Mouse (Mus musculus) neural tube, embryonic 13.5 days (tissue): ENCODE data around the gene Ubb. TPM values are rescaled to one million over a fixed set of nuclear protein-coding genes. Genes with fewer than 3 reads are reported as not detected.
"Not testable (repeated sequence)": the region's sequence is repeated elsewhere in the genome, so short reads cannot be mapped to it uniquely, and the experiment has no call there.

Experiments
- ATAC-seq: fragments of 200-750 bp; cut with Nextera tagmentation; 2 replicates; pipeline ENCODE4 v1.8.0; 2017; ENCODE audit warnings: low read depth, mild to moderate bottlenecking, moderate TSS enrichment, moderate library complexity
- H3K27ac ChIP-seq: fragments of 300-500 bp; sonication (generic); replicated peaks from 2 replicates; pipeline ENCODE4 v1.5.1; 2015; ENCODE audit warnings: moderate library complexity, mild to moderate bottlenecking, inconsistent platforms
- H3K27me3 ChIP-seq: fragments of 300-500 bp; sonication (generic); 2 replicates; pipeline ENCODE4 v1.6.1; 2015; ENCODE audit warnings: mild to moderate bottlenecking, inconsistent platforms
- H3K36me3 ChIP-seq: fragments of 300-500 bp; sonication (generic); 2 replicates; pipeline ENCODE4 v1.6.1; 2015; ENCODE audit warnings: mild to moderate bottlenecking, inconsistent platforms
- H3K4me1 ChIP-seq: fragments of 300-500 bp; sonication (generic); replicated peaks from 2 replicates; pipeline ENCODE4 v1.6.1; 2015; ENCODE audit warnings: inconsistent platforms
- H3K4me2 ChIP-seq: fragments of 300-500 bp; sonication (generic); 2 replicates; pipeline ENCODE4 v1.6.1; 2015; ENCODE audit warnings: inconsistent platforms, mild to moderate bottlenecking, moderate library complexity
- H3K4me3 ChIP-seq: fragments of 300-500 bp; sonication (generic); 2 replicates; pipeline ENCODE4 v1.5.1; 2015; ENCODE audit warnings: mild to moderate bottlenecking, inconsistent platforms
- H3K9ac ChIP-seq: fragments of 300-500 bp; sonication (generic); 2 replicates; pipeline ENCODE4 v1.6.1; 2015; ENCODE audit warnings: moderate library complexity, mild to moderate bottlenecking, inconsistent platforms
- H3K9me3 ChIP-seq: fragments of 300-500 bp; sonication (generic); 2 replicates; pipeline ENCODE4 v1.6.1; 2016; ENCODE audit warnings: inconsistent platforms
- WGBS: fragments of 180-500 bp; shearing (Covaris S2); methylation state at CpG from one replicate; pipeline ENCODE4 v1.1.7; 2015; 5-methylcytosine and 5-hydroxymethylcytosine counted together
- polyA plus RNA-seq: library from polyadenylated mRNA; unstranded; fragments of >200 nt; fragmentation: Nextera tagmentation; extraction: Ambion mirVana; gene quantifications from 2 replicates; pipeline ENCODE4 v1.2.1, GENCODE M21; 2015

The Ubb gene
- polyA plus RNA-seq, result 4,310 and 4,558 TPM in 2 replicates

DNA sequence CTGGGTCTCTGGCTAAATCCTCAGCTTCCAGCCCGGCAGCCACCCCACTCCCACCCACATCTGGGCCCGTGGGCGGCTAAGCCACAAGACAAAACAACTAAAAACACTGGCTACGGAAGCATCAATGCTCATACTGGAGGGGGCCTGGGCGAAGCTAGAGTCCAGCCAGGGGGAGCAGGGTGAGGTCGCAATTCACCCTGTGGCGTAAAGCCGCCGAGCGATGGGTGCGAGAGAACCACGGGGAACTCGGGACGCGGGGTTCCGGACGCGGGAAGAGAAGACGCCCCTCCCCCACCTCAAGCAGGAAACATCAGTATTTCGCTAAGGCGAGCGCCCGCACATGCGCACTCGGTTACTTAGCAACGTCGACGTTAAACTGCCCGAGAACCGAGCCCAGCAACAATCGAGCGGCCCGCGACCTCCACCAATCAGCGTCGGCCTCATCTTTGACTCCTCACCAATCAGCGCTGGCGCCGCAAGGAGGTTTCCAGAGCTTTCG is at the start of gene Ubb:
Gene Ubb (plus strand): TSS at position 445 of the 499 bp plus-strand sequence.
- peak; percentile 98 for ATAC-seq
- H3K4me3 ChIP-seq, result peak within 1 kb of the TSS; percentile 65

DNA sequence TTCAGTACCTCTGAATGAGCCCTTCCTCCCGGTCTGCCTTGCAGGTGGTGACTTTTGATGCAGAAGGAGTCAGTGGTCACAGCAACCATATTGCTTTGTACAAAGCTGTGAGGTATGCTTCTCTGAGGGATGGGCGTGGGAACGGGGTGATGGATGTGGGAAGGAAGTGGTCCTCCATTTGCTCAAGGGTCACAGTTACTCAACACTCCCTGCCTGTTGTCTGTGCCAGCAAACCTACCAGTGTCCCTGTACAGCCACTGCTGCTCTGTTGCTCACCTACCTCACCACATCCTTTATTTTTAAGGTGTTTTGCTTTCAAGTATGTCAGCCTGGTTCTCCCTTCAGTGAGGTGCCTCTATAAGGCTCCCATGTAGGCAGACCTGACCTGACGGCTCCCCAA is 43.3 kb upstream of the Ubb start:
- ATAC-seq, result no peak
- Histone ChIP-seq H3K4me2 (no peak overlapping the region), H3K4me3 (no peak overlapping the region), H3K27me3 (no peaks in the 10 kb centered on the region), H3K9me3 (no peaks in the 10 kb centered on the region), H3K9ac (no peak overlapping the region), H3K36me3 (no peaks in the 10 kb centered on the region), H3K4me1 (no peaks in the 10 kb centered on the region), H3K27ac (no peak overlapping the region)
- WGBS, result 84% methylated on average over 4 of the region's 4 CpGs

More for the DNA sequence above, at the start of gene Ubb:
- Histone ChIP-seq H3K27me3 (no peaks in the 10 kb centered on the region), H3K36me3 (peaks cover 28% of the 10 kb centered on the region), H3K9me3 (no peaks in the 10 kb centered on the region), H3K4me1 (peaks cover 45% of the 10 kb centered on the region), H3K4me2 (peak within 1 kb of the TSS; percentile 83), H3K9ac (peak within 1 kb of the TSS; percentile 95), H3K27ac (peak within 1 kb of the TSS; percentile 99)
- WGBS, result under 1% methylated on average over 40 of the region's 40 CpGs

DNA sequence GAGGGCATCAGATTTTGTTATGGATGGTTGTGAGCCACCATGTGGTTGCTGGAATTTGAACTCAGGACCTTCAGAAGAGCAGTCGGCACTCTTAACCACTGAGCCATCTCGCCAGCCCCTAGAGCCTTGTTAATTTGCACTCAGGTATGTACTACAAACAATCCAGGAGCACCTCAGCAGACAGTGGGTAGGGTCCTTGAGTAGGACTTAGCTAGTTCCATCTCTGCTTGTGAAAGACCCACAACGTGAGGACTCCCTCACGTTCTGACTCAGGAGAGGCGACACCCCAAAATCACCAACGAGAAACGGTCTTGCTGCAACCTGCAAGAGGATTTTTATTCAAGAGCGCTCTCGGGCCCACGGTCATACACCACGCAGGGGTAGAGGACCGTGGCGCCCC is 42.6 kb upstream of the Ubb start:
- 97% methylated on average over 13 of the region's 13 CpGs for WGBS
- not testable (repeated sequence) for H3K4me2 ChIP-seq, ATAC-seq, H3K9me3 ChIP-seq, H3K9ac ChIP-seq, H3K4me3 ChIP-seq, H3K27ac ChIP-seq, H3K36me3 ChIP-seq, H3K4me1 ChIP-seq, H3K27me3 ChIP-seq

DNA sequence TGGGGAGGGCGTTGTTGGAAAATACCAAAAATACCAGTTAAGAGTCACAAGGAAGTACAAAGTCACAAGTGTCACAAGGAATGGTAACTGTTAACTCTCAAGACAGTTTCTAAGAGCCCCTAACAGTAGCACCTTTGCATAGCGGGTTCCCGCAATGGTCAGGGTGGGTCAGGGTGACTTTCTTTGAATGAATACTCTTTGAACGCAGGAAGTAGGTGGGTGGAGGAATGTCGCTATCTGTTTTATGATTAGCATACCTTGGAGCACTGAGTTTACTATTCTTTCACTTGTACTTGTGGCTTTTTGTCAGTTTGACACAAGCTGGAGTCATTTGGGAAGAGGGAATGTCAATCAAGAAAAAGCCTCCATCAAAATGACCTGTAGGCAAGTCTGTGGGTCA is 42.2 kb upstream of the Ubb start:
- not testable (repeated sequence) for H3K9me3 ChIP-seq, H3K36me3 ChIP-seq, H3K4me3 ChIP-seq, ATAC-seq, H3K9ac ChIP-seq, H3K4me2 ChIP-seq, H3K4me1 ChIP-seq, H3K27ac ChIP-seq, H3K27me3 ChIP-seq
- WGBS, result 96% methylated on average over 5 of the region's 5 CpGs

DNA sequence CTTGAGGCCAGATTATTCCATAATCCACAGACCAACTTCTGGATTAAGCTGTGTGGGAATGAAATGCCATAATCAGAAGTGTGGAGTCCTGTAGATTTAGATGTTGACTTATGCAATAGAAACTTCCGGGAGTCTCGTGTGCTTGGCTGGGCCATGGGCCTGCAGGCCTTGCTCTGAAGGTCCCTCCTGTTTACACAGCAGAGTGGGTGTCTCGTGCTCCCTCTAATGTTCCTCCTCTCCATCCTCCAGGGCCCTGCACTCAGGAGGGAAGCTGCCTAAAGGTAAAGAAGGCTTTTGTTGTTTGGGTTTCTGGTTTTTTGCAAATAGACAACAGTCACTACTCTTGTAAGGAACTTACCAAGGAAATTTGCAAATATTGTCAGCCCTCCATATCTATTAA is 41.4 kb upstream of the Ubb start:
- Histone ChIP-seq H3K4me2 (no peak overlapping the region), H3K4me1 (no peaks in the 10 kb centered on the region), H3K4me3 (no peak overlapping the region), H3K36me3 (no peaks in the 10 kb centered on the region), H3K9ac (no peak overlapping the region), H3K9me3 (no peaks in the 10 kb centered on the region), H3K27ac (no peak overlapping the region), H3K27me3 (no peaks in the 10 kb centered on the region)
- ATAC-seq, result no peak
- 87% methylated on average over 3 of the region's 3 CpGs for WGBS

DNA sequence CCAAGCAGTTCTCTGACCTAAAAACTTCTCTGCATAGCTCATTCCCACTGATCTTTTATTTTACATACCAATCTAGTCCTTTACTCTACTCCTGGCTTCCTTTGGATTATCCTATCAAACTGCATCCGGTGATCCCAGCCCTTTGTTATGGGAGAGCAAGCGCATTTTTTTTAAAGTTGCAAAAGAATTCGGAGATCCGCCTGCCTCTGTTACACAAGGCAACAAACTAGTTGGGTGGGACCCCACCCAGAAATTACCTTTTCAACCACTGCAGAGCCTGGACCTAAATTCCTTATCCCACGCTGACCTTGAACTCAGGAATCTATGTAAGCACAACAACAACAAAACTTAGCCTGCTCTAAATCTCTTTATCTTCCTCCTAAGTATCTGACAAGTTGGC is 40.0 kb upstream of the Ubb start:
- H3K4me1 ChIP-seq, result no peaks in the 10 kb centered on the region
- WGBS, result 85% methylated on average over 5 of the region's 5 CpGs
- H3K4me2 ChIP-seq, result no peak overlapping the region
- H3K27ac ChIP-seq, result no peak overlapping the region
- no peaks in the 10 kb centered on the region for H3K36me3 ChIP-seq
- H3K9ac ChIP-seq, result no peak overlapping the region
- H3K4me3 ChIP-seq, result no peak overlapping the region
- ATAC-seq, result no peak
- H3K9me3 ChIP-seq, result no peaks in the 10 kb centered on the region
- H3K27me3 ChIP-seq, result no peaks in the 10 kb centered on the region

DNA sequence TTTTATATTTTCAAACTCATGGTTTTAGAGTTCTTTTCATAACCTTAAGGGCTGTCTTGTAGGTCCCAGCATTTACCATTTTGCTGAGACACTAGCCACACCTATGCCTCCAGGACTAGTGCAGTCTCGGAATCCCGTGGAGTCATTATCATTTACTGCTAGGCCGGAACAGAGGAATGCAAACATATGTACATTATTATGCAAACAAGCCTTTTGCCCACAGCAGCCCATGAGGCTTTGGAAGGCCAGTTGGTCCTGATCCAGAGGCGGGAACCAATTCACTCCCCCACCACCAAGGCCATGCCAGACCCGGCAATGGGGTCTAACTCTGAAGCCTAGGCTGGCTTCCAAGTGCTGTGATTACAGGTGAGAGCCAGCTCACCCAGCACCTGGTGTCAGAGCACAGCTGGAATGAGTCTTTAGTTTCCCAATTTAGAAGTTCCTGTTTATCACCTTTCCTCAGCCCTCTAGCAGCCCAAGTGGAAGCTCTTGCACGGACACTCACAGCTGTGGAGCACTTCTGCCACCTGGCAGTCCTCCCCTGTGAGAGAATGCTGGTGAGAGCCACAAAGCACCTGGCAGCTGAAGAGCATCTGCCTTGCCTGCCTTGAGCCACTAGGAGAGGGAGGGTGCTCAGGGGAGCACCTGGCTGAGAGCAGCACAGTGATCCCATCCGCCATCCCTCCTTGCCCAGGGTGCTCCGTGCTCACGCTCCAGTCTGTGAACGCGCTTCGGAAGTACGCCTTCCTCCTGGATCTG is 39.3 kb upstream of the Ubb start:
- no peaks in the 10 kb centered on the region for H3K36me3 ChIP-seq
- H3K4me1 ChIP-seq, result no peaks in the 10 kb centered on the region
- ATAC-seq, result no peak
- H3K27ac ChIP-seq, result no peak overlapping the region
- no peaks in the 10 kb centered on the region for H3K27me3 ChIP-seq
- H3K4me3 ChIP-seq, result no peak overlapping the region
- no peak overlapping the region for H3K9ac ChIP-seq
- H3K4me2 ChIP-seq, result no peak overlapping the region
- 76% methylated on average over 13 of the region's 13 CpGs for WGBS
- H3K9me3 ChIP-seq, result no peaks in the 10 kb centered on the region

DNA sequence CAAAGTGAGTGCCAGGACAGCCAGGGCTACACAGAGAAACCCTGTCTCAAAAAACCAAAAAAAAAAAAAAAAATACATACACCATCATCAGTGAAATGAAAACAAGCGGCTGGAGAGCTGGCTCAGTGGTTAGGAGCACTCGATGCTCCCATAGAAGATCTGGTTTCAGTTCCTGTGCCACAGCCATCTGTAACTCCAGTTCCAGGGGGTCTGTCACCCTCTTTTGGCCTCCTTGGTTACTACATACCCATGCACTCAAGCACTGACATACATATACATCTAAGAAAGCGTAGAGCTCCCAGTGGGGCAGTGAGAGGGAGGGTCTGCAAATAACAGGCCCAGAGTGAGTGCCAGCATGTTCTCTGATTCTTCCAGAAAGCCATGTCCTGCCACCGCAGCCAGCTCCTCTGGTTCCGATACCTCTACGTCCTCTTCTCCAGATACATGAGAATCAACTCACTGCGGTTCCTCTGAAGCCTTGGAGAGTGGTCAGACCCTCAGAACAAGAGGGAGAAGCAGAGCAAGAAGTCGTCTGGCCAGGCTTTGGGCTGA is 38.4 kb upstream of the Ubb start:
- Histone ChIP-seq H3K4me2 (no peak overlapping the region), H3K4me1 (no peaks in the 10 kb centered on the region), H3K27me3 (no peaks in the 10 kb centered on the region), H3K9me3 (no peaks in the 10 kb centered on the region), H3K4me3 (no peak overlapping the region), H3K36me3 (no peaks in the 10 kb centered on the region), H3K9ac (no peak overlapping the region), H3K27ac (no peak overlapping the region)
- WGBS, result 89% methylated on average over 8 of the region's 8 CpGs
- no peak for ATAC-seq

DNA sequence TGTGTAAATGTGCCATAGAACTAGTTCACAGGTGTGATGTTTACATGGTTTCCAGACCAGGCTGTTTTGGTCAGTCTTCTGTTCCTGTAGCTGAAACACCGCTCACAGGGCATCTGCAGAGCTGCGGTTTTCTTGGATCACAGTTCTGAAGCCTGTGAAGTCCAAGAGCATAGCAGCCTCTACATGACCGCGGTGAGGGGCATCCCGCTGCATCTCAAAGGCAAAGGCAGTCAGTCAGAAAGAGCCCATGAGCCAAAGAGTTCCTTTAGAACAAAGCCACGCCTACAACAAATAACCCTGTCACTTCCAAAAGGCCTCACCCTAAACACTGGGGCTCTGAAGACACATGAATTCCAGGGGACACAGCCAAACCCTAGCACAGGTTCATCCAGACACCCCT is 37.7 kb upstream of the Ubb start:
- Histone ChIP-seq H3K27ac (no peak overlapping the region), H3K9ac (no peak overlapping the region), H3K36me3 (no peaks in the 10 kb centered on the region), H3K9me3 (no peaks in the 10 kb centered on the region), H3K4me1 (no peaks in the 10 kb centered on the region), H3K4me3 (no peak overlapping the region), H3K27me3 (no peaks in the 10 kb centered on the region), H3K4me2 (no peak overlapping the region)
- 67% methylated on average over 6 of the region's 6 CpGs for WGBS
- no peak for ATAC-seq

DNA sequence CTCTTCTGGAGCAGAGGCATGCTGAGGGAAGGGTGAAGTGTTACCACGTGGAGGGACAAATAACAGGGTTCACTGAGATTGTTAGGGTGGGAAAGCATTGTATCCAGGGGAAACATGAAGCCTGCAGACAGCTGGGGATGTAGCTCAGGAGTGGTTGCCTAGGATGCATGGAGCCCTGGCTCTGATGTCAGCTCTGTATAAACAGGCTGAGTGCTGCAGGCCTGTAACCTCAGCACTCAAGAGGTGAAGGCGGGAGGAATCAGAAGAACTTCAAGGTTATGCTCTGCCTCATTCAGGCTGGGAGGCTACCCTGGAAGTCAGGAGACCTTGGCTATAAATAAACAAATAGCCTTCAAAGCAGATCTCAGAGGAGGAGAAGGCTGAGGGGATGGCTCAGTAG is 32.0 kb upstream of the Ubb start:
- no peaks in the 10 kb centered on the region for H3K27me3 ChIP-seq
- peak; percentile 53 for ATAC-seq
- H3K36me3 ChIP-seq, result peaks cover 10% of the 10 kb centered on the region; the same call in 1 of the 2 replicates
- 22% methylated on average over 2 of the region's 2 CpGs for WGBS
- H3K9ac ChIP-seq, result no peak overlapping the region
- H3K4me1 ChIP-seq, result no peaks in the 10 kb centered on the region
- H3K4me3 ChIP-seq, result no peak overlapping the region
- 0 out of 2 replicates have a peak overlapping the region, but pooled peaks have one; percentile 9 for H3K27ac ChIP-seq
- H3K4me2 ChIP-seq, result no peak overlapping the region
- H3K9me3 ChIP-seq, result no peaks in the 10 kb centered on the region

DNA sequence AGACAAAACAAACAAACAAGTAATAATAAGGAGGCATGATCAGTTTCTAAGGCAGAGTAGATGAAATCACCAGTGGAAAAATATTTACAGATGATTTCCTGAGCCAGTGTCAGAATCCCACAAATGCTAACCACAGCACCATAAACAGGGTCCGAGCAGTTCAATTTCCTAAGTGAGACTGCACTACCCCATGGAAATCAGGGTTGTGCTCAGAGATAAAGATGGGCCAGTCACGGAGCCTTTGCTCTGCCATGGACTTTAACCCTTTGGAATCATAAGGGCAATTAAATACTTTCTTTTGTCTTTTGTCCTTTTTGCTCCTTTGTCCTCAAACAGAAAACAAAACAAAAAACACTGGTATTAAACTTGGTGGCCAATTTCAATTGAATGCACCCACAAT is 28.7 kb upstream of the Ubb start:
- 64% methylated on average over 2 of the region's 2 CpGs for WGBS
- ATAC-seq, result no peak
- no peaks in the 10 kb centered on the region for H3K9me3 ChIP-seq

DNA sequence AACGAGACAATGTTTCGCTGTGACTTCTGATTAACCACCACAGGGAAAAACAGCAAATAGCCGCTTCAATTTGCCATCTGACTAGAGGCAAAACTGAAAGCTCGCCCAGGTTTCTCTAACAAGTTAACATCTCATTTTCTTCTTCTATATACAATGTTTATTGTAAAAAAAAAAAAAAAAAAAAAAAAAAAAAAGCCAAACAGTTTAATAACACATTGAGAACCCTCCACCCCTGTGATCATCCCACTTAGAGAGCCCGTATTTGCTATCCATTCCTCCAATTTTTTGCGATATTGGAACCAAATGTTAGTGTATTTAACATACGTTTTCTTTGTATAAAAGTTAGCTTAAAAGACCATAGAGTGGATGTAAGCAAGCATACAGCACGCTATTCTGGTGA is 13.9 kb upstream of the Ubb start:
- Histone ChIP-seq H3K4me2 (peak overlapping the region; percentile 66), H3K36me3 (peaks cover 21% of the 10 kb centered on the region), H3K4me1 (peaks cover 17% of the 10 kb centered on the region), H3K27ac (no peak overlapping the region), H3K9ac (peak overlapping the region; percentile 93; the same call in 1 of the 2 replicates), H3K4me3 (peak overlapping the region; percentile 77), H3K27me3 (0 out of 2 replicates have a peak, but pooled peaks cover 3% of the 10 kb centered on the region), H3K9me3 (no peaks in the 10 kb centered on the region)
- ATAC-seq, result no peak
- WGBS, result 85% methylated on average over 8 of the region's 8 CpGs

More for the DNA sequence above, 28.7 kb upstream of the Ubb start:
- H3K27me3 ChIP-seq, result no peaks in the 10 kb centered on the region
- no peak overlapping the region for H3K4me2 ChIP-seq
- H3K36me3 ChIP-seq, result peaks cover 40% of the 10 kb centered on the region
- no peak overlapping the region for H3K4me3 ChIP-seq
- no peak overlapping the region for H3K27ac ChIP-seq
- no peak overlapping the region for H3K9ac ChIP-seq
- no peaks in the 10 kb centered on the region for H3K4me1 ChIP-seq
